Mouse (Mus musculus): Measurements from ENCODE around the gene Col6a1. TPM values are rescaled to one million over a fixed set of nuclear protein-coding genes. Genes with fewer than 3 reads are reported as not detected.

The Col6a1 gene
- polyA plus RNA-seq, 1 experiment from 2014 or later: 105 TPM

GRCm38 (mm10) chr10:76722751-76723450, 3.1 kb downstream of the Col6a1 start:
- no peaks in the 10 kb centered on the region for H3K9me3 ChIP-seq
- 87% methylated on average over 18 of the region's 18 CpGs for WGBS
- H3K4me2 ChIP-seq (replicated peaks): no peak overlapping the region
- no peaks in the 10 kb centered on the region for H3K27me3 ChIP-seq
- no peak overlapping the region for H3K4me3 ChIP-seq
- no peak overlapping the region for H3K9ac ChIP-seq
- ATAC-seq (ENCODE audit: insufficient number of reproducible peaks, insufficient read depth, low FRiP score, low TSS enrichment): no peak
- no peak overlapping the region for H3K27ac ChIP-seq
- H3K4me1 ChIP-seq: peaks cover 27% of the 10 kb centered on the region
- H3K36me3 ChIP-seq: peaks cover 50% of the 10 kb centered on the region

GRCm38 (mm10) chr10:76721746-76722145, 4.2 kb downstream of the Col6a1 start:
- 94% methylated on average over 6 of the region's 6 CpGs for WGBS
- H3K4me2 ChIP-seq (replicated peaks): no peak overlapping the region
- peaks cover 61% of the 10 kb centered on the region for H3K36me3 ChIP-seq

GRCm38 (mm10) chr10:76721216-76721615, 4.8 kb downstream of the Col6a1 start:
- WGBS: 80% methylated on average over 11 of the region's 11 CpGs
- no peak for ATAC-seq (ENCODE audit: insufficient number of reproducible peaks, insufficient read depth, low FRiP score, low TSS enrichment)
- Histone ChIP-seq H3K27ac (no peak overlapping the region), H3K9me3 (no peaks in the 10 kb centered on the region), H3K36me3 (peaks cover 66% of the 10 kb centered on the region), H3K4me3 (no peak overlapping the region), H3K27me3 (no peaks in the 10 kb centered on the region), H3K4me1 (peaks cover 22% of the 10 kb centered on the region), H3K9ac (no peak overlapping the region), H3K4me2 (replicated peaks) (no peak overlapping the region)

More at GRCm38 (mm10) chr10:76721746-76722145, 4.2 kb downstream of the Col6a1 start:
- H3K9ac ChIP-seq: no peak overlapping the region
- no peaks in the 10 kb centered on the region for H3K27me3 ChIP-seq
- ATAC-seq (ENCODE audit: insufficient number of reproducible peaks, insufficient read depth, low FRiP score, low TSS enrichment): no peak
- no peak overlapping the region for H3K4me3 ChIP-seq
- no peak overlapping the region for H3K27ac ChIP-seq
- H3K9me3 ChIP-seq: no peaks in the 10 kb centered on the region
- H3K4me1 ChIP-seq: peaks cover 24% of the 10 kb centered on the region

GRCm38 (mm10) chr10:76717631-76718030, 8.3 kb downstream of the Col6a1 start:
- Histone ChIP-seq H3K36me3 (peaks cover 83% of the 10 kb centered on the region), H3K4me2 (replicated peaks) (no peak overlapping the region), H3K4me3 (no peak overlapping the region), H3K27ac (no peak overlapping the region), H3K4me1 (no peaks in the 10 kb centered on the region), H3K9ac (no peak overlapping the region), H3K9me3 (no peaks in the 10 kb centered on the region), H3K27me3 (no peaks in the 10 kb centered on the region)
- ATAC-seq (ENCODE audit: insufficient number of reproducible peaks, insufficient read depth, low FRiP score, low TSS enrichment): no peak
- 91% methylated on average over 4 of the region's 4 CpGs for WGBS

GRCm38 (mm10) chr10:76717026-76717425, 8.9 kb downstream of the Col6a1 start:
- H3K36me3 ChIP-seq: peaks cover 83% of the 10 kb centered on the region

GRCm38 (mm10) chr10:76714303-76714702, 11.7 kb downstream of the Col6a1 start:
- Histone ChIP-seq H3K9ac (no peak overlapping the region), H3K4me3 (no peak overlapping the region), H3K27me3 (no peaks in the 10 kb centered on the region), H3K4me2 (replicated peaks) (no peak overlapping the region), H3K4me1 (no peaks in the 10 kb centered on the region), H3K27ac (no peak overlapping the region), H3K36me3 (peaks cover 86% of the 10 kb centered on the region), H3K9me3 (no peaks in the 10 kb centered on the region)
- ATAC-seq (ENCODE audit: insufficient number of reproducible peaks, insufficient read depth, low FRiP score, low TSS enrichment): no peak
- 85% methylated on average over 7 of the region's 7 CpGs for WGBS

More at GRCm38 (mm10) chr10:76717026-76717425, 8.9 kb downstream of the Col6a1 start:
- Histone ChIP-seq H3K4me1 (no peaks in the 10 kb centered on the region), H3K27ac (no peak overlapping the region), H3K9me3 (no peaks in the 10 kb centered on the region), H3K4me3 (no peak overlapping the region), H3K27me3 (no peaks in the 10 kb centered on the region), H3K9ac (no peak overlapping the region), H3K4me2 (replicated peaks) (no peak overlapping the region)
- 92% methylated on average over 7 of the region's 7 CpGs for WGBS
- ATAC-seq (ENCODE audit: insufficient number of reproducible peaks, insufficient read depth, low FRiP score, low TSS enrichment): no peak

- Histone ChIP-seq H3K36me3 (peaks cover 77% of the 10 kb centered on the region), H3K4me2 (replicated peaks) (no peak overlapping the region), H3K9me3 (no peaks in the 10 kb centered on the region), H3K4me3 (no peak overlapping the region), H3K4me1 (no peaks in the 10 kb centered on the region), H3K27me3 (no peaks in the 10 kb centered on the region), H3K9ac (no peak overlapping the region), H3K27ac (no peak overlapping the region)
- ATAC-seq (ENCODE audit: insufficient number of reproducible peaks, insufficient read depth, low FRiP score, low TSS enrichment): no peak
- WGBS: 69% methylated on average over 3 of the region's 3 CpGs
Observed at GRCm38 (mm10) chr10:76712500-76712899, 13.5 kb downstream of the Col6a1 start.

GRCm38 (mm10) chr10:76711331-76711730, 14.6 kb downstream of the Col6a1 start:
- Histone ChIP-seq H3K4me3 (no peak overlapping the region), H3K4me2 (replicated peaks) (no peak overlapping the region), H3K4me1 (no peaks in the 10 kb centered on the region), H3K9ac (no peak overlapping the region), H3K27ac (no peak overlapping the region), H3K36me3 (peaks cover 66% of the 10 kb centered on the region), H3K9me3 (no peaks in the 10 kb centered on the region), H3K27me3 (no peaks in the 10 kb centered on the region)
- no peak for ATAC-seq (ENCODE audit: insufficient number of reproducible peaks, insufficient read depth, low FRiP score, low TSS enrichment)
- WGBS: 97% methylated on average over 16 of the region's 16 CpGs

- Histone ChIP-seq H3K36me3 (peaks cover 47% of the 10 kb centered on the region), H3K4me3 (no peak overlapping the region), H3K4me2 (replicated peaks) (no peak overlapping the region), H3K9ac (no peak overlapping the region), H3K27ac (no peak overlapping the region), H3K4me1 (no peaks in the 10 kb centered on the region), H3K9me3 (peaks cover 6% of the 10 kb centered on the region; the same call in 1 of the 2 replicates), H3K27me3 (no peaks in the 10 kb centered on the region)
- WGBS: 85% methylated on average over 3 of the region's 3 CpGs
- no peak for ATAC-seq (ENCODE audit: insufficient number of reproducible peaks, insufficient read depth, low FRiP score, low TSS enrichment)
Observed at GRCm38 (mm10) chr10:76708465-76708864, 17.5 kb downstream of the Col6a1 start.

GRCm38 (mm10) chr10:76707584-76707983, 18.4 kb downstream of the Col6a1 start:
- Histone ChIP-seq H3K4me2 (replicated peaks) (no peak overlapping the region), H3K27ac (no peak overlapping the region)

GRCm38 (mm10) chr10:76707001-76707400, 19.0 kb downstream of the Col6a1 start:
- Histone ChIP-seq H3K4me1 (no peaks in the 10 kb centered on the region), H3K9me3 (peaks cover 6% of the 10 kb centered on the region; the same call in 1 of the 2 replicates), H3K27me3 (no peaks in the 10 kb centered on the region), H3K27ac (no peak overlapping the region), H3K36me3 (peaks cover 33% of the 10 kb centered on the region), H3K9ac (no peak overlapping the region), H3K4me2 (replicated peaks) (no peak overlapping the region), H3K4me3 (no peak overlapping the region)
- 79% methylated on average over 2 of the region's 2 CpGs for WGBS
- no peak for ATAC-seq (ENCODE audit: insufficient number of reproducible peaks, insufficient read depth, low FRiP score, low TSS enrichment)

More at GRCm38 (mm10) chr10:76707584-76707983, 18.4 kb downstream of the Col6a1 start:
- Histone ChIP-seq H3K27me3 (no peaks in the 10 kb centered on the region), H3K36me3 (peaks cover 39% of the 10 kb centered on the region), H3K4me1 (no peaks in the 10 kb centered on the region), H3K9me3 (peaks cover 6% of the 10 kb centered on the region; the same call in 1 of the 2 replicates), H3K9ac (no peak overlapping the region), H3K4me3 (no peak overlapping the region)
- ATAC-seq (ENCODE audit: insufficient number of reproducible peaks, insufficient read depth, low FRiP score, low TSS enrichment): no peak
- WGBS: 92% methylated on average over 1 of the region's 1 CpGs

- Histone ChIP-seq H3K4me3 (no peak overlapping the region), H3K9me3 (peaks cover 6% of the 10 kb centered on the region; the same call in 1 of the 2 replicates), H3K36me3 (peaks cover 10% of the 10 kb centered on the region), H3K4me1 (peaks cover 7% of the 10 kb centered on the region; the same call in 1 of the 2 replicates), H3K9ac (no peak overlapping the region), H3K4me2 (replicated peaks) (no peak overlapping the region), H3K27ac (no peak overlapping the region), H3K27me3 (no peaks in the 10 kb centered on the region)
- no peak for ATAC-seq (ENCODE audit: insufficient number of reproducible peaks, insufficient read depth, low FRiP score, low TSS enrichment)
- WGBS: 81% methylated on average over 3 of the region's 3 CpGs
Observed at GRCm38 (mm10) chr10:76704358-76704757, 21.6 kb downstream of the Col6a1 start.
